Mouse (Mus musculus) ES-E14 (cell line): Measurements from ENCODE around the gene Lonrf2.

ENCODE experiments used
- HCFC1 ChIP-seq: IDR thresholded peaks from 2 replicates; pipeline ENCODE4 v1.6.1; 2012; ENCODE audit warnings: low read length, inconsistent platforms, borderline replicate concordance; ENCODE audit not compliant: insufficient read depth
- MAFK ChIP-seq: IDR thresholded peaks from 2 replicates; pipeline ENCODE4 v1.6.1; 2014; ENCODE audit warnings: mild to moderate bottlenecking, low read depth, low read length, inconsistent platforms; ENCODE audit not compliant: insufficient read depth
- ZC3H11A ChIP-seq: IDR thresholded peaks from 2 replicates; pipeline ENCODE4 v1.6.1; 2012; ENCODE audit warnings: low read depth, mild to moderate bottlenecking, inconsistent platforms, low read length, borderline replicate concordance
- ZNF384 ChIP-seq: IDR thresholded peaks from 2 replicates; pipeline ENCODE4 v1.6.1; 2012; ENCODE audit warnings: low read depth, low read length, inconsistent platforms

DNA sequence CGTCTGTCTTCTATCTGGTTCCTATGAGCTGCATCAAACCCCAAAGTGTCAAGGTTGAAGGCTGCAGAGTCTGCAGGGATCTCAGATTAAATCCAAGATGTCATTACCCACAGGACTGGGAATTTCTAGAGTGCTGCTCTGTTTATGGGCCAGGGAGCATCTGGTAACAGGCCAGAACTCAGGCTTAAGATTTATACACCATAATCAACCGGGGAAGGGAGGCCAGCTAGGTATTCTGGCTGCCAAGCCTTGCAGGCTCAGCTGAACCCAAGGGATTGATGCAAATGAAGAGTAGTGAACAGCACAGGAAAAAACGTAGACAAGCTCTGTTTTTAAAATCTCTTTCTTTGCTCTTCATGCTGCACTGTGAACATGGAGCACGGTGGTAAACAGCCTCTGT is 20.2 kb downstream of the Lonrf2 start:
- no peak for TF ChIP-seq MAFK
- no peak for TF ChIP-seq HCFC1
- no peak for TF ChIP-seq ZNF384
- no peak for TF ChIP-seq ZC3H11A
